Mouse (Mus musculus): ENCODE results near the gene Btaf1.
"Not testable (repeated sequence)": the region's sequence is repeated elsewhere in the genome, so short reads cannot be mapped to it uniquely, and the experiment has no call there.

The Btaf1 gene

DNA sequence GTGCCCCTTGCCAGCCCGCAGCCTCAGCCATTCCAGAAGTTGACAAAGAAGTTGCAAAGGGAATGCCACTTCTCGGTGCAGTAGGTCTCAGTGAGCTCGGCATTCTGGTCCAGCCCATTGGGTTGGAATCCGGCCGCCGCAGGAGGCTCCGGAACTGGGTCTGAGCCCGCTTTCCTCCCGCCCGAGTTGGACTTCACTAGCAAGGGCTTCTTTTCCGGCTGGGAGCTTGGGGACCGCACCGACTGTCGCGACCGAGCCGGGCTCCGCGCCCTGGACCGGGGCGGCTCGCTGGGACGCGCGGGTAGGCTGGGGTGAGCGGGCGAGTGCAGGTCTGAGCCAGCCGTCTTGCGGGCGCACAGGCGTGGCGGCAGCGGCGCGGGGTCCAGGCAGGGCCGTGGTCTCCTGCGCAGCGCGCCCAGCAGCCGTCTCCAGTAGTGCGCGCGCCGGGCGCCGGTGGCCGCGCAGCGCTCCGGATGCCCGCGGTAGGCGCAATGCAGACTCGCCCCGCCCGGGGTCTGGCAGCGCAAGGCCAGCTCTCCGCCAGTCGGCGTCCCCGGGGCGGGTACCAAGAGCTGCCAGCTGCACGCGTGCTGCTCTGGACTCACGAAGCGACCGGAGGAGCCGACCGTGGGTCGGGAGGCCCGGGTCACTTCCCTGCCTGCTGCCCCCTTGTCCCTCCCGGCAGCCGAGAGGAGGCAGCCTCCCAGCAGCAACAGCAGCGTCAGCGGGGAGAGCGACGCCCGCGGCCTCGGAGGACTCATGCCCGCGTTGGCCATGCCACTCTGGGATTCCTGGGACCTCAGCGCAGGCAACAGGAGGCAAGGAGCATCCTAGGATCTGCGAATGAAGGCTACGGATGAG is 7.2 kb upstream of the Btaf1 start:
- in situ Hi-C loops (cut with MboI; ENCODE audit: low pct_unique_long_range_greater_than_20kb in 1 of 2, low sequenced_read_pairs in 2 of 2, unreplicated experiment in 1 of 2): loop anchor here in 1 of 2 experiments (5.0 kb wide), 1 partner anchor 459 kb away; the partner anchor contains the start of gene Kif11

DNA sequence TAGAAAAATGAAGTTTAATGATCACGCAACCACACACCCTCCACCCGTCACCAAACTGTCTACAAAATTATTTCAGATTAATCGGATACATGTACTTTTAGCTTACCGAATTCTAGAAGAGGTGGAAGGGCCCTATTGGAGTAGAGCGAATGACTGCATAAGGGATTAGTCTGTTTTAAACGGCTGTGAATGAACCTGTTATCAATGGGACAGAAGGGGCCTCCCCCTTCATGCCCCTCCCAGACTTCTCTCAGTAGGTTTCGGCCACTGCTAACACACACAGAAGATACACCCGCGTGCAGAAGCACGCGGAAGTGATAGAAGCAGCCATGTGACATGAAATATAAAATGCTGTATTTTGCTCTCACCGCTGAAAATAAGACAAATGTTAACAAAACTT is 6.4 kb upstream of the Btaf1 start, which contains the start of gene Fgfbp3:
Fgfbp3 (minus strand) TSS at position 150 of the 400 bp plus-strand sequence.
- in situ Hi-C loops (cut with MboI; ENCODE audit: low pct_unique_long_range_greater_than_20kb in 1 of 2, low sequenced_read_pairs in 2 of 2, unreplicated experiment in 1 of 2): loop anchor here in 1 of 2 experiments (5.0 kb wide), 1 partner anchor 458 kb away; the partner anchor contains the start of gene Kif11

DNA sequence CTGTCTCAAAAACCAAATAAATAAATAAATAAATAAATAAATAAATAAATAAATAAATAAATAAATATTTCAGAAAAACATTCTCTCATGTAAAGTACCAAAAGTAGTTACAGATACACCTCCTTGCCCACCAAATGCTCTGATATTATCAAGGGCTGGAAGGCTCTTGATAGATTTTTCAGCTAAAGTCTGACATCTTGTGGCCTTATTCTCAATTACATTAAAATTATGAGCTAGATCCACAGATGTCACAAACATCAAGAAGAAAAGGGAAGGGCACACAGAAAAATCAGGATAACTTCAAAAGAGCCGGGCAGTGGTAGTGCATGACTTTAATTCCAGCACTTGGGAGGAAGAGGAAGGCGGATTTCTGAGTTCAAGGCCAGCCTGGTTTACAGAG is 3.9 kb upstream of the Btaf1 start:
- in situ Hi-C loops (cut with MboI; ENCODE audit: low pct_unique_long_range_greater_than_20kb in 1 of 2, low sequenced_read_pairs in 2 of 2, unreplicated experiment in 1 of 2): no loop called here

DNA sequence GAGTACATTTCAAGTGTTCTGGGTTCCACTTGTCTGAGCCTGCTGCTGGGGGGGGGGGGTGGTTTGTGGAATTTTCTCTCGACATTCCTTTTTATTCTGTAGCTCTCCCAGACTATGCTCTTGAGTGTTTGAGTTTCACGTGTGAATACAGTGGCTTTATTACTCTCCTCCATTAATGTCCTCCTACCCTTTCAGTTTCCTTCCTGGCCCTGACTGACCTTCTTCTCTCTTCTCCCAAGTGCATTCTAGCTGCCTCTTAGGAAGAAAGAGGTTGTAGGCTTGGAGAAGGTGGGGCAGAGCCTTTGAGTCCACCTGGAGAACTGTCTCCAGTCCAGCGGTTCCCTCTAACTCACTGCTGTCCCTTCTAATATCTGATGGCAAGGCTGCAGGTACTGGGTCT is 2.9 kb upstream of the Btaf1 start:
- in situ Hi-C loops (cut with MboI; ENCODE audit: low pct_unique_long_range_greater_than_20kb in 1 of 2, low sequenced_read_pairs in 2 of 2, unreplicated experiment in 1 of 2): no loop called here

DNA sequence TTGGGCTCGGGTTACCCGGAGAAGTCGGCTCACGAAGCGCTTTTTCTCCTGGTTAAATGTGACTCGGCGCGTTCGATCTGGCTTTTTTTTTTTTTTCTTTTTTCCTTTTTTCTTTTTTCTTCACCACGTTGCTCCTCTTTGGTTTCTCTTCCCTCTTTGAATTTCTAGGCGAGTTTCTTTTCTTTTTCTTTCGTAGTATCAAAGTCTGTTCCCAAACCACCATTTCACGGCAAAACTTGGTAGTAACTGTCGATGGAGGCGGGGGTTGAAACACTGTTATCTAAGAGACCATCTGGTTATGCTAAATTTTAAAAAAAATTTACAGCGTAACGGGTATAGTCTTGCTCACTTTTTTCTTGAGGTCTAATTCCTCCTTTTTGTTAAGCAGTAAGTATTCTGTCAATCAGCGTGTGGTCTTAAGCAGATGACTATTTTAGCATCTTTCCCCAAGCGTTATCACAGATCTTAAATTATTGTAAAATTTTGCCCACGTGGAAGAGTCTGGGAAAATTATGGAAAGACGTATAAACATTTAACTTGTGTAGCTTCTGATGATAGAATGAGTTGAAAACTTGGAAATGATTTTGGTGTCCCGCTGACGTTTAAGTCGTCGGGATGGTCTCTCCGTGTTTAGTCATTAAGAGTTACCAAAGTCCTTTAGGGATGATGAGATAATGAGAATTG is 816 bp downstream of the Btaf1 start:
- in situ Hi-C loops (cut with MboI; ENCODE audit: low pct_unique_long_range_greater_than_20kb in 1 of 2, low sequenced_read_pairs in 2 of 2, unreplicated experiment in 1 of 2): no loop called here

DNA sequence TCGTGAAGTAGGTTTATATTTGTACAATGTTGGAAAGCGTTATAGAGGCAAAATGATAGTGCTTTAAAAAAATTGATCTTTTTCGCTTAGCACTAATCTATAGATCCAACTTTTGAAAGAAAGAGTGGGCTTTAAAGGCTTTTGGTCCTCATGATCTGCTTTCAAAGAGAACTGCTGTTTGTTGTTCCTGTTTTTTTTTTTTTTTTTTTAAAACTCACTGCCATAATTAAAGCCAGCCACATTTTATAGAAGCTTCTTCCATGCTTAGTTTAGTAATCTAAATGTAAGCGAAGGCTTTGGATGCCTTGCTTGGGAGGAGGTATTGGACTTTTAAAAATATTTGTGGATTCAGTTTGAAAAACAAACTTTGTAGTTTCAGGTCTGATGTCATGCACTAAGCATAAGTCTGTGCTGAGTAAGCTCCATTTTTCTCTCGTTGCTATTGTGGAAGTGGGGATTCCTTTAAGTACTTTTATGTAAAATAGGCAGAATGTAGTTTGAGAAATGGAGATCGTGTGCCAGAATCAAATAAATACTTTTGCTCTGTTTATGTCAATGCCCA is 2.0 kb downstream of the Btaf1 start:
- in situ Hi-C loops (cut with MboI; ENCODE audit: low pct_unique_long_range_greater_than_20kb in 1 of 2, low sequenced_read_pairs in 2 of 2, unreplicated experiment in 1 of 2): no loop called here

DNA sequence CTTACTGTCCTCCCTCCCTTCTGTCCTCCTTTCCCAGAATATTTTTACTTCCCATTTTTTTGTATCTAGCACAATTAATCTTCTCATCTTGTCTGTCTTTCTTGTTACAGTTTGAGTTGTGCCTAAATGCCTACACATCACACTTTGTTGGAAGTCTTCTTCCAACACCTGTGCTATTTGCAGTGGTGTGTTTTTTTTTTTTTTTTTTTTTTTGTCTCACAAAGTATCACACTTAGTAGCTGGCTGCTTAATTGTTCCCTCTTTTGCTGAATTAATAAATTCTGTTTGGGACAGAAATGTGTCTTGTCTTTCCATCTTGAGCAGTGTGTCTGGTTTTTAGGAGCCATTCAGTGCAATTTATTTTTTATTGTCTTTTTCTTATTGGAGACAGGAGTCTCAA is 3.9 kb downstream of the Btaf1 start:
- in situ Hi-C loops (cut with MboI; ENCODE audit: low pct_unique_long_range_greater_than_20kb in 1 of 2, low sequenced_read_pairs in 2 of 2, unreplicated experiment in 1 of 2): no loop called here

DNA sequence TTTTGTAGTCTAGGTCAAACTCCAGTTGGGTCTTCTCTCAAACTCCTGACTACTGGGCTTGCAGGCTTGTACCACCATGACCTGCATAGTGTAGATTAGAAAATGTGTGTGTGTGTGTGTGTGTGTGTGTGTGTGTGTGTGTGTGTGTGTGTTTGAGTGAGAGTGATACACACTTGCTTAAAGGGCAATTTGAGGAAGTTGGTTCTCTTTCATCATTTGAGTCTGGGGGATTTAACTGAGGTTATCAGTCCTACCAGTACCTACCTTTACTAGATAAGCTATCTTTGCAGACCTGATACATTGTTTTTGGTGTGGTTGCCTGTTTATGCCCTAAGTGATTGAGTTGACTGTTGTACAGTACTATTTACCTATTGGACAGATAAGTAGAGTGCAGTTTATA is 6.2 kb downstream of the Btaf1 start:
- in situ Hi-C loops (cut with MboI; ENCODE audit: low pct_unique_long_range_greater_than_20kb in 1 of 2, low sequenced_read_pairs in 2 of 2, unreplicated experiment in 1 of 2): no loop called here

DNA sequence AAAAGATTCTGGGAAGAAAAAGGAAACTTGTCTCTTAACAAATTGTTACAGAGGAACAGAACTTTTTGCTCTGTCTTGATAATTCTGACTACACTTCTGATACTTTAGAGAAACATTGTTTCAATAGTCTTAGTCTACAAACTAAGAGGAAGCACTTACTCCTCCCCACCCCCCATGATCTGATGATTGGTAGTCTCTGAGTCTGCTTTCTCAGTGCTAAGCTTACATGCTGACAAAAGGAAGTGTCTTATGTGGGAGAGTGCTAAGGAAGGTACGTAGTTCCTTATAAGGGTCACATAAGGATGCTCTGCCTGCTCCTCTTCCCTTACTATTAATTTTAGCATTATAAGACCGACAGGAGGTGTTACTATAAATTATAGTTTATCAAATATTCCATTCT is 6.7 kb downstream of the Btaf1 start:
- in situ Hi-C loops (cut with MboI; ENCODE audit: low pct_unique_long_range_greater_than_20kb in 1 of 2, low sequenced_read_pairs in 2 of 2, unreplicated experiment in 1 of 2): no loop called here

DNA sequence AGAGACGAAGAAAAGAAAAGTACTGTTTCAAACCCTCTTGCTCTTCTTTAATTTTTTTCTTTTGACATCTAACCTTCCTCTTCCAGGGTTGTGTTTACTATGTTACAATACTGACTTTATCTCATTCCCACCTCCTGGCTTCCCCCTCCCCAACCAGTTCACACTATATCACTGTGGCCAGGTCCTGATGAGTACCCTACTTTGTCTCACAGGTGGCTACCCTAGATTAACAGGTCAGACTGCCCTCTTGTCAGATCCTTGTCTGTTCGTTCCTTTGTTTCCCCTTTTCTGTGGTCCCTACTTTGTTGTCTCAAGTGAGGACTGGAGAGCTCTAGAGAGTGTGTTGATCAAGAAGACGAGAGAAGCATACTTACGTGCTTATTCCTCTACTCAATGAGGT is 10.4 kb downstream of the Btaf1 start:
- in situ Hi-C loops (cut with MboI; ENCODE audit: low pct_unique_long_range_greater_than_20kb in 1 of 2, low sequenced_read_pairs in 2 of 2, unreplicated experiment in 1 of 2): no loop called here

DNA sequence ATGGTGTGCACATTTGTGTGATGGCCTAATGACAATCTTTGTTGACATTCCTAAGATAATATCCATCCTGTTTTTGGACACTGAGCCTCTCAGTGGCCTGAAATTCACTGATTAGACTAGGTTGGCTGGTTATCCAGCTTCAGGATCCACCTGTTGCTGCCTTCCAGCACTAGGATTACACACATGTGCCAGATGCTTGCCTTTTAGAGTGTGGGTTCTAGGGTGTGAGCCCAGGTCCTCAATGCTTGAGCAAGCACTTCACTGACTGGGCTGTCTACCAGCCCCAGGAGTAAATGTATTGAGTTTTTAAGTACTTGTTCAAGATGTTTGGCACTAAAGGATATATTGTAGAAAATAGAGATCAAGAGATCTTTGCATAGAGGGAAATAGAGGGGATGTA is 12.1 kb downstream of the Btaf1 start:
- in situ Hi-C loops (cut with MboI; ENCODE audit: low pct_unique_long_range_greater_than_20kb in 1 of 2, low sequenced_read_pairs in 2 of 2, unreplicated experiment in 1 of 2): no loop called here

DNA sequence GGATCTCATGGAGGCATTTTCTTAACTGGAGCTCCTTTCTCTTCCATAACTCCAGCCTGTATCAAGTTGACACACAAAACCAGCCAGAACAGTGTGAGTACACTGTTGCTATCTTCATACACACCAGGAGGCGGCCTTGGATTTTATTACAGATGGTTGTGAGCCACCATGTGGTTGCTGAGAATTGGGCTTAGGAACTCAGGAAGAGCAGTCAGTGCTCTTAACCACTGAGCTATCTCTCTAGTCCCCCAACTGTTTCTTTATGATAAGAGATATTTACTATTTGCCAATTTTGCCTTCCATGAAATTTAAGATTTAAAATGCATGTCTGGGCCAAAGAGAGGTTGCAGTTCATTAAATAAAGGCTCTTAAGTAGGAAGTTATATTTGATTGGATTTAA is 14.2 kb downstream of the Btaf1 start:
- in situ Hi-C loops (cut with MboI; ENCODE audit: low pct_unique_long_range_greater_than_20kb in 1 of 2, low sequenced_read_pairs in 2 of 2, unreplicated experiment in 1 of 2): no loop called here

DNA sequence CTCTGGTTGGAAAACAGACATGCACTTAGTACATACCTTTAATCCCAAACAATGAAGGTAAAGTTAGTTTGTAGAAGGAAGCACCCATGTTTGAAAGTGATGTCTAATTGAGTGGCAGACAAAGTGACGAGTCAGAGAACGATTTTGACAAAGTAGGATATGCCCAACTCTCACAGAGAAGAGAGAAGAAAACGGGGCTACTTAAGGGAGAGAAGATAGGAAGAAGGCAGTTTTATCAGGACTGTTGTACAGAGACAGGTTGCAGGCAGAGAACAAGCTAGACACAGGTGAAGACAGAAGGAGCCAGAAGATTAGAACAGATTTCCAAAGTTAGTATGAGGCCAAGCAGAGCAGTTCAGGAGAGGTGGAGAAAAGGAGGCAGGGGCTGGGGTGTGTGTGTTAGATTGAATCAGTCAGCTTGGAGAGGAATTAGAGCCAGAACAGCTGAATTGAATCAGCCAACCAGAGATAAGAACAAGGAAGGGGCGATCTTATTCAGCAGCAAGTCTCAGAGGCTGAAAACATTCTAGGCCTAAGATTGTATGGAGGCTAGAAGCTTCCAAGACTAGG is 27.8 kb downstream of the Btaf1 start:
- in situ Hi-C loops (cut with MboI; ENCODE audit: low pct_unique_long_range_greater_than_20kb in 1 of 2, low sequenced_read_pairs in 2 of 2, unreplicated experiment in 1 of 2): no loop called here

DNA sequence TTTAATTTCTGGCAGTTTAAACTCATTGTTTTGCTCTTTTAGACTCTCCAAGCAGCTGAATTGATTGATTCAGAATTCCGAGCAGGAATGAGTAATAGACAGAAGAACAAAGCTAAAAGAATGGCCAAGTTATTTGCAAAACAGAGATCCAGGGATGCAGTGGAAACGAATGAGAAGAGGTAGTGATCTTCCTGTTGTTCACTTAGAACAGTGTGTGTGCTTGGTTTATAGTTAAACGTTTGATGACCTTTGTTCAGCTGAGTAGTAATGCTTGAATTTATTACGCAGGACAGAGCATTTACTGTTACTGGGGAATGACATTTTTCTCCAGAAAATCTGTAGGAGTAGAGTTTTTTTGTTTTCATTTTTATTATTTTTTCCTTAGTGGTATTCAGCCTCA is 32.5 kb downstream of the Btaf1 start:
- in situ Hi-C loops (cut with MboI; ENCODE audit: low pct_unique_long_range_greater_than_20kb in 1 of 2, low sequenced_read_pairs in 2 of 2, unreplicated experiment in 1 of 2): loop anchor here in 1 of 2 experiments (5.0 kb wide), 1 partner anchor 289 kb away; no protein-coding TSS in a partner anchor

DNA sequence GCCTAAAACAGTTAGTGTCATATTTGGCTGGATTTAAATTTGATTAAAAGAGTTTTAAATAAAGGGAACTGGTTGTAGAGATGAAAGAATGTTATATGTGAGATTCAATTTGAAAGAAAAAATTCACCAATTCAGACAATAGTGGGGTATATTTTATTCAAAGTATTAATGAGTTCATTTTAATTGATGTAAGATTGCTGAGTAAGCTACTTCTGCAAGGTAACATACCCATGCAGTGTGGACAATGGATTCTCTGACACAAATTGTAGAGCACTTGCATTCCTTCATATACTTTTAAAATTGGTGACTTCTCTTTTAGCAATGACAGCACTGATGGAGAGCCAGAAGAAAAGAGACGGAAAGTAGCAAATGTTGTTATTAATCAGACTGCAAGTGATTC is 35.4 kb downstream of the Btaf1 start:
- in situ Hi-C loops (cut with MboI; ENCODE audit: low pct_unique_long_range_greater_than_20kb in 1 of 2, low sequenced_read_pairs in 2 of 2, unreplicated experiment in 1 of 2): no loop called here

DNA sequence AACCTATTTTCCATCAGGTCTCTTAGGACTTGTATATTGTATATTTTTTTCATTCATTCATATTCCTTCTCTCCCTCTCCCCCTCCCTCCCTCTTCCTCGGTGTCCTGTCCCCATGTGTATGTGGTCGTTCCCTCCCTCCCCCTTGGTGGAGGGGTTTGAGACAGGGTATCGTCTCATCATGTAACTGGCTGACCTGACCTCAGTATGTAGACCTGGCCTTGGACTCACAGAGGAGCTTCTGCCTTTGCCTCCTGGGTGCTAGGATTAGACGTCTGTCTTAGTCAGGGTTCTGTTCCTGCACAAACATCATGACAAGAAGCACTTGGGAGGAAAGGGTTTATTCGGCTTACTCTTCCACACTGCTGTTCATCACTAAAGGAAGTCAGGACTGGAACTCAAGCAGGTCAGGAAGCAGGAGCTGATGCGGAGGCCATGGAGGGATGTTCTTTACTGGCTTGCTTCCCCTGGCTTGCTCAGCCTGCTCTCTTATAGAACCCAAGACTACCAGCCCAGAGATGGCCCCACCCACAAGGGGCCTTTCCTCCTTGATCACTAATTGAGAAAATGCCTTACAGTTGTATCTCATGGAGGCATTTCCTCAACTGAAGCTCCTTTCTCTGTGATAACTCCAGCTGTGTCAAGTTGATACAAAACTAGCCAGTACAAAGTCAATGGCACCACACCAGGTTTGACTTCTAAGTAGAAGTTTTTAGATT is 36.8 kb downstream of the Btaf1 start:
- in situ Hi-C loops (cut with MboI; ENCODE audit: low pct_unique_long_range_greater_than_20kb in 1 of 2, low sequenced_read_pairs in 2 of 2, unreplicated experiment in 1 of 2): not testable (repeated sequence)

DNA sequence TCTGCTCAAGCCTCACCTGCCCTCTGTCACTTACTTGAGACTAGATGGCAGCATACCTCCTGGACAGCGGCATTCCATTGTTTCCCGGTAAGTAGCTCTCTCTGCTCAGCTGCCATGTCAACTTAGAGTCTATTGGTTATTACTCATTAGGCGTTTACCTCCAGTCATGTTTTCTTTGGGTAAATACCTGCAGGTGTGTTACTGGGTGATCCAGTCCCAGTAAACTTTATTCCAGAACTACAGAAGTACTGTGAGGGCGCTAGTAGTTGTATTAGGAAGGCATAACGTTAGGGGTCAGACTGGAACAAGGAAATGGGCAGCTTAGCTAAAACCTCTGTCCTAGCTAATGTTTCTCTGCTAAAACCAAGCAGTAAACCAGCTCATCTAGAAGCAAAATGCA is 78.7 kb downstream of the Btaf1 start:
- in situ Hi-C loops (cut with MboI; ENCODE audit: low pct_unique_long_range_greater_than_20kb in 1 of 2, low sequenced_read_pairs in 2 of 2, unreplicated experiment in 1 of 2): no loop called here

DNA sequence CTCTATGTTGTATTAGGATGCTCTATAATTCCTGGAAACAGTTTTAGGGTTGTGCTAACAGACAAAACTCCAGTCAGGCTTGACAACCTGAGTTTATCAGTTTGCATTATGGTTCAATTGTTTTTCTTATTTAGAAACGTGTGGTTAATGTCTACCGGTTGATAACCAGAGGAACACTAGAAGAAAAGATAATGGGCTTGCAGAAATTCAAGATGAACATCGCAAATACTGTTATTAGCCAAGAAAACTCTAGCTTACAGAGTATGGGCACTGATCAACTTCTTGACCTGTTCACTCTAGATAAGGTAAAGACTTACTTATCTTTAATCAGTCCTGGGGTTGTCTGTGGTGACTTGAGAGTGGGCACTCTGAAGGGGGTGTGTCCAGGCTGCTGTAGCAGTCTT is 84.0 kb downstream of the Btaf1 start:
- in situ Hi-C loops (cut with MboI; ENCODE audit: low pct_unique_long_range_greater_than_20kb in 1 of 2, low sequenced_read_pairs in 2 of 2, unreplicated experiment in 1 of 2): no loop called here

DNA sequence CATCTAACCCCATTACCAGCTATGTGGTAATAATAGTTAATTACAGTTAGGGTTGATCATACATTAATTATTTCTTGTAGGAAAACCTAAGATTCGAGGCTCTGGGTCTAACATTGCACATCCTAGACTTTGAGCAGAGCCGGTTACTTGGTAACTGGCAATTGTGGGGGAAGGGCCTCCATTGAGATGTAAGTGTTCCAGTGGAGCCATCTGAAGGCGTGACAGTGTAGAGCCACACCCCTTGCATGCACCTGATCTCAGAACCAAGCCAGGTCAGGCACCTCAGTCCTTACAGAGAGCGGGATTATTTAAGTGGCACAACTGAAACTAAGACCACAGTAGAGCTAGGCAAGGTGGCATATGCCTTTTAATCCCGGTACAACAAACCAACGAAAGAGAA is 87.6 kb downstream of the Btaf1 start:
- in situ Hi-C loops (cut with MboI; ENCODE audit: low pct_unique_long_range_greater_than_20kb in 1 of 2, low sequenced_read_pairs in 2 of 2, unreplicated experiment in 1 of 2): no loop called here
